Mouse (Mus musculus) embryonic fibroblast, embryonic 13.5 days (primary cell): ENCODE measurements around the gene Nova2.

Experiments
- CTCF ChIP-seq: IDR thresholded peaks from 2 replicates; pipeline ENCODE4 v1.5.1; 2011; ENCODE audit warnings: mild to moderate bottlenecking, control low read depth, low read length, moderate library complexity, borderline replicate concordance; ENCODE audit not compliant: insufficient read depth
- POLR2A ChIP-seq: IDR thresholded peaks from 2 replicates; pipeline ENCODE4 v1.6.1; 2011; ENCODE audit warnings: low read depth, mild to moderate bottlenecking, control low read depth, low read length, moderate library complexity

GRCm38 (mm10) chr7:18878691-18879090, 47.0 kb upstream of the Nova2 start:
- TF ChIP-seq CTCF (no peak), POLR2A (no peak)
